Mouse (Mus musculus): Measurements from ENCODE around the gene Fermt3. TPM values are rescaled to one million over a fixed set of nuclear protein-coding genes. Genes with fewer than 3 reads are reported as not detected.
"Not testable (repeated sequence)": the region's sequence is repeated elsewhere in the genome, so short reads cannot be mapped to it uniquely, and the experiment has no call there.

Gene Fermt3
- polyA plus RNA-seq, 1 experiment from 2014 or later: 4.9 TPM

DNA sequence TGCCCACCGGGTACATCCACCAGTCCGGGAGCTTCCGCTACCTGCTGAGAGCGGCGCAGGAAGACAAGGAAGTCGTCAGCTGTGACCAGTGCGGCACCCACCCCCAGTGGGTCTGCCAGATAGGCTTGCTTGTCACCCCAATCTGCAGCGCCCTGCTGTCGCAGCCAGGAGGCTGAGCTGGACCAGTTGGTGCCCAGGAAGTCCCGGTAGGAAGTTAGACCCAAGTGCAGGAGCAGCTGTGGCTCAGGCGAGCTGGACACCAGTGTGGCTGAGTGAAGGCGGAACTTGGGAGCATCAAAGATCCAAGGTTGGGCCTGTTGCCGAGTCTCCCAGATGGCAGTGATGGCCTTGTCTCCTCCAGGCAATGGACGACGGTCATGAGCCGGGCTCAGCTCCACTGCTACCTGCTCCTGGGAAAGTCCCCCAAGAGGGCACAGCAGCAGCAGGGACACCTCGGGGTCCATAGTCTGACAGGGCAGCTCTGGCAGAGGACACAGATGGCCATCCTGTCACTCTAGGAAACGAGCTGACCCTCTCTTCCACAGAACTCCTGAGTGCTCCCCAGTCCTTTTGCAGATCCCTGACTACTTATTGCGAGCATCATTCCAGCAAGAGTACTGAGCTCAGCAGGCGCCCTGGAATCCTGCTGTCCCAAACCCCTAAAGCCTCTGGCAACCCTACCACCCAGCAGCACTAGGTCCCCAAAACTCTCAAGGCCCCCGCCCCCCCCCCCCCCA lies 23.8 kb downstream of the Fermt3 start:
- no peaks in the 10 kb centered on the region for H3K9me3 ChIP-seq (ENCODE audit: control insufficient read depth, low read length)
- H3K36me3 ChIP-seq (ENCODE audit: control insufficient read depth, insufficient read depth, low read length): peaks cover 5% of the 10 kb centered on the region
- H3K4me1 ChIP-seq (ENCODE audit: control insufficient read depth, insufficient read depth, low read length): peaks cover 21% of the 10 kb centered on the region
- H3K9ac ChIP-seq (ENCODE audit: low read depth, low read length): peak overlapping the region; percentile 58
- WGBS: 43% methylated on average over 21 of the region's 21 CpGs
- peak overlapping the region; percentile 92 for H3K4me2 ChIP-seq (replicated peaks; ENCODE audit: low read depth, low read length)
- ATAC-seq (ENCODE audit: low FRiP score, low TSS enrichment): no peak
- H3K27me3 ChIP-seq (ENCODE audit: control insufficient read depth, insufficient read depth, low read length): no peaks in the 10 kb centered on the region
- no peak overlapping the region for H3K27ac ChIP-seq (ENCODE audit: low read depth, low read length)
- peak overlapping the region; percentile 66 for H3K4me3 ChIP-seq (ENCODE audit: low read length)

DNA sequence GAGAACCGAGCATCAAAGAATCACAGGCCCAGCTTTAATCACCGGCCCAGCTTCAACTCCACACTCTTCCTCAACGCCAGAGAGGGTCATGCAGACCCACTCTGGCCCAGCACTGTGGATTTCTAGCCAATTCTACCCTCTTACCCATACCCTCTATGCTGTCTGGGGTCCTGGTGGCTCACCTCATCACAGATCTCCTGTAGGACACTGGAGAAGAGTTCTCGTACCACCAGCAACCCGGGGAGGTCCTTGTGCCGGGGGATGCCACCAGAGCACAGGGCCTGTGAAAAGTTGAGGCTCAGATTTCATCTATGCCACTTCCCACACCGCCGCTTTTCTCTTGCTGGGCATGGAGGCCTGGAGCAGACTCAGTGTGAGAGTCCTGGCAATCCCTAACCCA lies 24.8 kb downstream of the Fermt3 start:
- Histone ChIP-seq H3K27ac (ENCODE audit: low read depth, low read length) (no peak overlapping the region), H3K27me3 (ENCODE audit: control insufficient read depth, insufficient read depth, low read length) (no peaks in the 10 kb centered on the region), H3K4me1 (ENCODE audit: control insufficient read depth, insufficient read depth, low read length) (peaks cover 21% of the 10 kb centered on the region), H3K9me3 (ENCODE audit: control insufficient read depth, low read length) (no peaks in the 10 kb centered on the region), H3K4me2 (replicated peaks; ENCODE audit: low read depth, low read length) (peak overlapping the region; percentile 92; the same call in 1 of the 2 replicates), H3K36me3 (ENCODE audit: control insufficient read depth, insufficient read depth, low read length) (peaks cover 5% of the 10 kb centered on the region), H3K4me3 (ENCODE audit: low read length) (peak overlapping the region; percentile 66; the same call in 1 of the 2 replicates), H3K9ac (ENCODE audit: low read depth, low read length) (peak overlapping the region; percentile 28; the same call in 1 of the 2 replicates)
- WGBS: 81% methylated on average over 8 of the region's 8 CpGs
- no peak for ATAC-seq (ENCODE audit: low FRiP score, low TSS enrichment)

DNA sequence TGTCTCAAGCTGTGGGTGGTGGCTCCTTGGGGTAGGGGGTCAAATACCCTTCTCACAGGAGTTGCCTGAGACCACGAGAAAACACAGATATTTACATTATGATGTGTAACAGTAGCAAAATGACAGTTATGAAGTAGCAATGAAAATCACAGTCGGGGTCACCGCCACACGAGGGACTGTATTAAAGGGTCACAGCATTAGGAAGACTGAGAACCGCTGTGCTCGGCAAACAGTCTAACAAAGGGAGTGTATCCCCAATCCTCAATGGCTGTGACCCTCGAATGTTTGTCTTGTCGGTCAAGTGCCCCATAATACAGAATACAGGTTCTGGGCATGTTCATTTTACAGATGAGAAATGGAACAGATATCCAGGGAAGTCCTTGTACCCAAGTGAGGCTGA lies 25.3 kb downstream of the Fermt3 start:
- ATAC-seq (ENCODE audit: low FRiP score, low TSS enrichment): no peak
- Histone ChIP-seq H3K4me1 (ENCODE audit: control insufficient read depth, insufficient read depth, low read length) (peaks cover 21% of the 10 kb centered on the region), H3K27me3 (ENCODE audit: control insufficient read depth, insufficient read depth, low read length) (no peaks in the 10 kb centered on the region), H3K4me3 (ENCODE audit: low read length) (no peak overlapping the region), H3K9me3 (ENCODE audit: control insufficient read depth, low read length) (no peaks in the 10 kb centered on the region), H3K27ac (ENCODE audit: low read depth, low read length) (no peak overlapping the region), H3K9ac (ENCODE audit: low read depth, low read length) (no peak overlapping the region), H3K4me2 (replicated peaks; ENCODE audit: low read depth, low read length) (no peak overlapping the region), H3K36me3 (ENCODE audit: control insufficient read depth, insufficient read depth, low read length) (peaks cover under 1% of the 10 kb centered on the region; the same call in 1 of the 2 replicates)
- WGBS: 88% methylated on average over 8 of the region's 8 CpGs

DNA sequence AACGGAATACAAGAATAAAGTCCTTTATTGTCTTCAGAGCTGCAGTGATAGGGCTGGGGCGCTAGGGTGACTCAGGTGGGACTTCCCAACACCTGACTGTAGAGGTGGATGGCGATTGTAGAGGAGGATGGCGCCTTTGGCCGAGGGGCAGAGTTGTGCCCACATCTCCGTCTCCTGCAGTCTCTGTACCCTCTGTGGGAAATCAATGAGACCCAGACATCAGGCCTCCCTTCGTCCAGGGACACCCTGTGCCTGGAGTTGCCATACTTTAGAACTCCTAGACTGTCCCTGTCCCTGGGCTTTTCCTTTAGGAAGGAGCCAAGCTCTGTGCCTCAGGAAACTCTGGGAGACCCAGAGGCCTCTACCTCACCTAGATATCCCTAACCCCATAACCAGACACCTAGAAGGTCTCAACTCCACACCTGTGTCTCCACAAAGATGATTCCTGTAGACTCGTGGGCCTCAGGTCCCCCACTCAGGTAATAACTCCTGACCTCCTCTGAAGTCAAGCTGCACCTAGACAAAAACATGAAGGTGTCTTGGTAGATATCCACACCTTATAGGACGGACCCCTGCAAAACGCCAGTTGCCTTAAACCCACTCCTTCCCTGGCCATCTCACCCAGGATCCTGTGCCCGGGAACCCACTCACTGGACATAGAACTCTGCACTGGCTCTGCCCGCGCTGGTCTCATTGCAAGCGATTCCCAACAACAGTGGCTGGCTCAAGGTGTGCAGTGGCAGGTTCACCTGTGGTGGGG lies 26.1 kb downstream of the Fermt3 start:
- Histone ChIP-seq H3K4me2 (replicated peaks; ENCODE audit: low read depth, low read length) (peak overlapping the region; percentile 77), H3K27ac (ENCODE audit: low read depth, low read length) (peak overlapping the region; percentile 33; the same call in 1 of the 2 replicates), H3K4me1 (ENCODE audit: control insufficient read depth, insufficient read depth, low read length) (peaks cover 22% of the 10 kb centered on the region), H3K36me3 (ENCODE audit: control insufficient read depth, insufficient read depth, low read length) (no peaks in the 10 kb centered on the region; the same call in 1 of the 2 replicates), H3K9me3 (ENCODE audit: control insufficient read depth, low read length) (no peaks in the 10 kb centered on the region), H3K4me3 (ENCODE audit: low read length) (peak overlapping the region; percentile 39), H3K9ac (ENCODE audit: low read depth, low read length) (peak overlapping the region; percentile 59), H3K27me3 (ENCODE audit: control insufficient read depth, insufficient read depth, low read length) (no peaks in the 10 kb centered on the region)
- no peak for ATAC-seq (ENCODE audit: low FRiP score, low TSS enrichment)
- 63% methylated on average over 14 of the region's 14 CpGs for WGBS

DNA sequence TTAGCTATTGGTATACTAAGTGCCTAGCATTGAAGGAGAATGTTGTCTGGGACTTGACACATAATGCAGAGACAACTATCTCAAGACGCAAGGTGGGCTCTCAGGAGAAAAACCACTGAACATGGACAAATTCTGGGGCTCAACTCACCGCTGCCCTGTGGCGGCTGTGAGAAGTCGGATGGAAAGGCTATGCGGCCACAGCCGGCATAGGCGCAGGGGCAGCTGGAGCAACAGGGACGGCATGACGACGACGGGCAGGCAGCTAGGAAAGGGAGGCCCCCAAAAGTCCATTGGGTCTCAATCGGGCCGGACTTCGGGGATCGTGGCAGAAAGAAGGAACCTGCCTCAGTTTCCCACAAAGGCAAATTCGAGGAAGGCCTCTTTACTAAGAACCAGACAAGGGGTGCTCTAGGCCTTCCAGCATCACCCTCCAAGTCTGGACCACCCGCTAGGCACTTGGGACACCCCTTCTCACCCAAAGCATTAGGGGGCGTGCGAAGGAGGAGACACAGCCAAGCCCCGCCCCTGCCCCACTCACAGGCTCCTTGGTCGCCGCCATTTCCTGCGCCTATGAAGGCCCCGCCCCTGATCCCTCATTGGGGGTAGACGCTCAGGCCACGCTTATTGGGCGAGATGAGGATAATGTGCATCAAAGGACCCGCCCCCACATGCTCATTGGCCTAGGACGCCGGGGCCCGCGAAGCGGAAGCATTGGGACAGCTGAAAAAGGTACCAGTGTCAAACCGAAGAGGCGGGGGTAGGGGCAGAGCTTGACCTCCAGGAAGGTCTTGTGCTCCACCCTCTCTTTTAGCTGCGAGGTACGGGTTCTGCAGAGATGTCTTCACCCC lies 27.0 kb downstream of the Fermt3 start, which contains the start of gene Dnajc4:
Gene Dnajc4 (minus strand): TSS at position 562 of the 848 bp plus-strand sequence.
- 2% methylated on average over 37 of the region's 37 CpGs for WGBS
- peak within 1 kb of the TSS; percentile 59 for H3K9ac ChIP-seq (ENCODE audit: low read depth, low read length)
- H3K36me3 ChIP-seq (ENCODE audit: control insufficient read depth, insufficient read depth, low read length): no peaks in the 10 kb centered on the region
- peak within 1 kb of the TSS; percentile 77 for H3K4me2 ChIP-seq (replicated peaks; ENCODE audit: low read depth, low read length)
- H3K27me3 ChIP-seq (ENCODE audit: control insufficient read depth, insufficient read depth, low read length): no peaks in the 10 kb centered on the region
- peak; percentile 94 for ATAC-seq (ENCODE audit: low FRiP score, low TSS enrichment)
- no peaks in the 10 kb centered on the region for H3K9me3 ChIP-seq (ENCODE audit: control insufficient read depth, low read length)
- peaks cover 28% of the 10 kb centered on the region for H3K4me1 ChIP-seq (ENCODE audit: control insufficient read depth, insufficient read depth, low read length)
- H3K27ac ChIP-seq (ENCODE audit: low read depth, low read length): peak within 1 kb of the TSS; percentile 33; the same call in 1 of the 2 replicates
- peak within 1 kb of the TSS; percentile 39 for H3K4me3 ChIP-seq (ENCODE audit: low read length)

DNA sequence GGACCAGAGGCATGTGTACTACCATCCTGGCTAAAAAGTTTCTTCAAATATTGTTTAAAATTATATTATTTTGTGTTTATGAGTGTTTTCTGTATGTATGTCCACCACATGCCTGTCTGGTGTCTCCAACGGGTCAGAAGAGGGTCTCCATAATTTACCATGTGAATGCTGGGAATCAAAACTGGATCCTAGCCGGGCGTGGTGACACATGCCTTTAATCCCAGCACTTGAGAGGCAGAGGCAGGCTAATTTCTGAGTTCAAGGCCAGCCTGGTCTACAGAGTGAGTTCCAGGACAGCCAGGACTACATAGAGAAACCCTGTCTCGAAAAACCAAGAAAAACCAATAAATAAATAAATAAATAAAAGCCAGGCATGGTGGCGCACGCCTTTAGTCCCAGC lies 28.1 kb downstream of the Fermt3 start:
- 90% methylated on average over 6 of the region's 6 CpGs for WGBS
- ATAC-seq (ENCODE audit: low FRiP score, low TSS enrichment); H3K4me3 ChIP-seq (ENCODE audit: low read length); H3K9ac ChIP-seq (ENCODE audit: low read depth, low read length); H3K9me3 ChIP-seq (ENCODE audit: control insufficient read depth, low read length); H3K27ac ChIP-seq (ENCODE audit: low read depth, low read length); H3K36me3 ChIP-seq (ENCODE audit: control insufficient read depth, insufficient read depth, low read length); H3K27me3 ChIP-seq (ENCODE audit: control insufficient read depth, insufficient read depth, low read length); H3K4me2 ChIP-seq (replicated peaks; ENCODE audit: low read depth, low read length): not testable (repeated sequence)
- H3K4me1 ChIP-seq (ENCODE audit: control insufficient read depth, insufficient read depth, low read length): peaks cover 30% of the 10 kb centered on the region

DNA sequence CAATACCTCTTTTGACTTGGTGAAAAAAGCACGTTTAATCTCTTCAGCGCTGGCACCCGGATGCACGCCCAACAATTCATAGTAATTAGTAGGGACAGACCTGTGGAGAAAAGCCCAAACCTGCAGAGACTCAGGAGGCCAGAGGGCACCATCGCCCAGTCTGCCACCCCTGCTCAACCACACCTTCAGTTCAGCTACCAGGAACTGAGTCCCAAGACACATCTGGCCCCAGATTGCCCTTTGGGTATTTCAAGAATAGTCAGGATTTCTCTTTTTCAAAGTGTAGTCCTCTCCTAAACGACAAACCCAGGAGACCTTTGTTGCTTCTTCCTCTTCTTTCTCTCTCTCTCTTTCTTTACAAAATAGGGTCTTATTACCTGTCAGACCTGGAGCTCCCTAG lies 28.6 kb downstream of the Fermt3 start:
- ATAC-seq (ENCODE audit: low FRiP score, low TSS enrichment): no peak
- Histone ChIP-seq H3K9me3 (ENCODE audit: control insufficient read depth, low read length) (no peaks in the 10 kb centered on the region), H3K27me3 (ENCODE audit: control insufficient read depth, insufficient read depth, low read length) (no peaks in the 10 kb centered on the region), H3K4me1 (ENCODE audit: control insufficient read depth, insufficient read depth, low read length) (peaks cover 31% of the 10 kb centered on the region), H3K4me3 (ENCODE audit: low read length) (no peak overlapping the region), H3K4me2 (replicated peaks; ENCODE audit: low read depth, low read length) (no peak overlapping the region), H3K36me3 (ENCODE audit: control insufficient read depth, insufficient read depth, low read length) (no peaks in the 10 kb centered on the region), H3K27ac (ENCODE audit: low read depth, low read length) (no peak overlapping the region), H3K9ac (ENCODE audit: low read depth, low read length) (no peak overlapping the region)
- 87% methylated on average over 6 of the region's 6 CpGs for WGBS

DNA sequence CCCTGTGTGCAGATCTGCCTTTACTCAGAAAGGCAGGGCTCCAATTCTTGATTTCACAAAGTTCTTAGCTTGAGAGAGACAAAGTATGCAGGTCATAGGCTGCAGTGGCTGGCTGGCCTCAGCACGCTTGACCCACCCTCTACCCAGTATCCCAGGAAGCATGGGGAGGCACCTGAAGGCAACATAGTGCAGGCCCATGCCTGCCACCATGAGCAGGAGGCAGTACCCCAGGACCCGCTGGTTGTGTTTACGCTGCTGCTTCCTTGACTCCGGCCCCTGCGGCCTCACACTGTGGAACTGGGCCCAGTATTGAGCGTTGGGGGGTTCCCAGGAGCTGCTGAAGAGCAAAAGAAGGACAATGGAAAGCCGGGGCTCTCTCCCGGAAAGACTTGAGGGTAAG lies 30.0 kb downstream of the Fermt3 start:
- WGBS: 82% methylated on average over 8 of the region's 8 CpGs
- Histone ChIP-seq H3K9ac (ENCODE audit: low read depth, low read length) (no peak overlapping the region), H3K36me3 (ENCODE audit: control insufficient read depth, insufficient read depth, low read length) (peaks cover 6% of the 10 kb centered on the region; the same call in 1 of the 2 replicates), H3K27ac (ENCODE audit: low read depth, low read length) (no peak overlapping the region), H3K4me1 (ENCODE audit: control insufficient read depth, insufficient read depth, low read length) (peaks cover 23% of the 10 kb centered on the region), H3K9me3 (ENCODE audit: control insufficient read depth, low read length) (no peaks in the 10 kb centered on the region), H3K27me3 (ENCODE audit: control insufficient read depth, insufficient read depth, low read length) (no peaks in the 10 kb centered on the region), H3K4me2 (replicated peaks; ENCODE audit: low read depth, low read length) (no peak overlapping the region), H3K4me3 (ENCODE audit: low read length) (no peak overlapping the region)
- no peak for ATAC-seq (ENCODE audit: low FRiP score, low TSS enrichment)

All from kidney, embryonic 14.5 days (tissue).